Mouse (Mus musculus) brain, embryonic 14.5 days (tissue): ENCODE results near the gene Gatad2a. TPM values are rescaled to one million over a fixed set of nuclear protein-coding genes. Genes with fewer than 3 reads are reported as not detected.

Experiments
- DNase-seq: peaks from one replicate; pipeline ENCODE4 v3.0.0-alpha.2; 2011; ENCODE audit warnings: low read depth
- CTCF ChIP-seq: fragments of 200-500 bp; IDR thresholded peaks from 2 replicates; pipeline ENCODE4 v1.5.1; 2012; ENCODE audit warnings: inconsistent platforms, mild to moderate bottlenecking, moderate library complexity, borderline replicate concordance; ENCODE audit not compliant: insufficient read depth, insufficient read length; ENCODE audit errors: extremely low read depth
- POLR2A ChIP-seq: fragments of 200-500 bp; IDR thresholded peaks from 2 replicates; pipeline ENCODE4 v1.6.1; 2012; ENCODE audit warnings: mild to moderate bottlenecking, inconsistent platforms, borderline replicate concordance; ENCODE audit not compliant: poor library complexity, insufficient read depth, insufficient read length, severe bottlenecking; ENCODE audit errors: extremely low read depth
- polyA plus RNA-seq: library from polyadenylated mRNA; depleted of rRNA; stranded (reverse); fragments of >200 nt; gene quantifications from 2 replicates; pipeline ENCODE4 v1.2.3, GENCODE M21; 2012

Gene Gatad2a
- polyA plus RNA-seq, 1 experiment, result 41.2 TPM

DNA sequence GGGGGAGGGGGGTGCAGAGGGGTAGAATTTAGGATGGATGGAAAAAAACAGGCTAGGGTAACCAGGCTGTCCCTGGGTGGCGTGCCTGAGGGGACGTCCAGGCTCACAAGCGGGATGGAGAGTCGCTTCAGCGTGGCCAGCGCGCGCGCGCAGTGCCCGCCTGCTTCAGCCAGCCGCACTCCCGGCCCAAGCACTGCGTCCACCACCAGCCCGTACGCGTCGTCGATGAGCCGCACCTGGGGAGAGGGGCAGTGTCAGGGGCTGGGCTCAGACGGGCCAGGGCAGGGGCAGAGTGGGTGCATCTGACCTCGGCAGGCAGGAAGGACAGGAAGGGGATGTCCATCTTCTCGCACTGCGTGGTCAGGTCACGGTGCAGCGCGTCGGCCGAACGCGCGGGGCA lies 107.3 kb downstream of the Gatad2a start:
- no peak for DNase-seq
- no peak for TF ChIP-seq POLR2A
- no peak for TF ChIP-seq CTCF

DNA sequence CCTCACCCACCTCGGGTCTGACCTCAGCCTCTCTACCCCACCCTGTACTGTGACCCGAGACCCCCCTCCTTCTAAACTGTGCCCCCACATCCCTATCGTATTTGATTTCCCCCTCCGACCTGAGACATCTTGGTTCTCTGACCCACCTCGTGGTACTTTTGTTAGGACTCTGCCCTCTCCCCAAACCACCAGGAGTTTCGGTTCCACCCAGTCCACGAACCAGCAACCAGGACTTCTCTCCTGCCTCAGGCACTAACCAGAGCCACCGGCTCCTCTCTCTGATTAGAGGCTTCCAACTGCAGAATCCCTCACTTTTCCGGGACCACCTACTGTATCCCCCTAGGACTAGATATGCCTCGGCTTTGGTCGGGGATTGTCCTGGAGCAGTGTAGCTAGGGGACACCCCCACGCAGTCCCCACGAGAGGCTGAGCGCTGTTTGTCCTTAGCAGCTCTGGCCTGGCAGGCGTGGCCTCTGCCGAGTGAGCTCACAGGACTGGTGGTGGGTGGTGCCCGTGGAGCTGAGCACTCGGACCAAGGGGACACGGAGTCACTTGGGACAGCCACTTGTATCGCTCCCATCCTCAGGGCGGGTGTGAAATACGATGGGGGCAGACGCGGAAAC lies 107.8 kb downstream of the Gatad2a start:
- TF ChIP-seq POLR2A (no peak), CTCF (no peak)
- no peak for DNase-seq

DNA sequence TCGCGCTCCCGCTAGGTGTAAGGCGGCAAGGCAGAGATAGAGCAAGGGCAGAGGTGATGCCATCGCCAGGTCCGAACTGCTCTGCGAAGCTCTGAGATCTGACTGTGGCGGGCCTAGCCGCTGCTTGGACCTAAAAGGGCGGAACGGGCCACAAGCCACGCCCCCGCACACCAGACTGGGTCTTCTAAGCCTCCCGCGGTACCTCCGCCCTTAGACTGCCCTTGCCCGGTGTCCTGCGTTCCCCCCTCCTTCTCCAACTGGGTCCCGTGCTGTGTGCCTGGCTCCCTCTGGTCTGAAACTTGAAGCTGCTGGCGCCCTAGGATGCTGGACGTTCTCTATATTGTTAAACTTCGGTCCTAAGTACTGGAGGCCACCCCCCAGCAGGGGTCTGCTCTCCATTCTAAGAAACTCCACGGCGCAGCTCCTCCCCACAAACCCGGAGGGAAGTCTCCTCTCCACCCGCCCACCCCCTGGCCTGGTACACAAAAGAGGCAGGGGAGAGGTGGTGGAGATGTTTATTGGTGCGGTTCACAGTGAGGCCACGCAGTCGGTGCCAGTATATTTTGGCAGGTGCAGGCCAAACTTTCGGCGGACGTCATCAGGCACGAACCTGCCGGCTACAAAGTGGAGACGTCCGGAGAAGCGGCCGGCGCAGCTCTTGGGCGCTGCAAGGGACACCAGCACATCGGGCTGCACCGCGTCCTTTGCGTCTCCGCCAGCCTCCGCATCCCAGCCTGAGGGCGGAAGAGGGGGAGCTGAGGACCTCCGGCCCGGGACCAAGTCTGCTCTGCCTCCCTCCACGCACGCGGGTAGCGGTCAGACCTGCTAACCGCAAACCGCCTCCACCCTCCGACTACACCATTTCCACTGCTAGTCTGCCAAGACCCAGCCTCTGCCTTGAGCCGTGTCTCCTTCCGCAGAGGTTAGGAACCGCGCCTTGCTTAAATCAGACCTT lies 108.6 kb downstream of the Gatad2a start, which contains the start of gene Cilp2:
TSS of gene Cilp2 (minus strand) at position 399 of the 955 bp plus-strand sequence.
- DNase-seq, result peak; percentile 32
- TF ChIP-seq CTCF (no peak), POLR2A (no peak)

DNA sequence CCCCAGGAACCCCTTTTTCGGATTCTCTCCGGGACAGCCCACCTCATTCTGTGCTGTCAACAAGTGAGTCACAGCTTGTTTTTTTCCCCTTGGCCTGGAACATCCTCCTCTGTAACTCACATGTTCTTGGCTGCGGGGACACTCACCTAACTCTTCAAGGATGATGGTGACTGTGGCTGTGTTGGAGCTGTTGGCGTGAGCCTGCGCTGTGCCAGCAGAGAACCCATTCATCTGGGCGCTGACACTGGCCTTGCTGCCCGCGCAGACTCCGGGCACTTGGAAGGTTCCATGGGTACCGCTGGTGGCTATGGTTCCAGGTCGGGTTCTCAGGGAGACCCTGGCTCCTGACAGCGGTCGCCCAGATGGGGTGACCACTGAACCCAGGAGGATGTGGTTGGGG lies 112.0 kb downstream of the Gatad2a start:
- no peak for DNase-seq

DNA sequence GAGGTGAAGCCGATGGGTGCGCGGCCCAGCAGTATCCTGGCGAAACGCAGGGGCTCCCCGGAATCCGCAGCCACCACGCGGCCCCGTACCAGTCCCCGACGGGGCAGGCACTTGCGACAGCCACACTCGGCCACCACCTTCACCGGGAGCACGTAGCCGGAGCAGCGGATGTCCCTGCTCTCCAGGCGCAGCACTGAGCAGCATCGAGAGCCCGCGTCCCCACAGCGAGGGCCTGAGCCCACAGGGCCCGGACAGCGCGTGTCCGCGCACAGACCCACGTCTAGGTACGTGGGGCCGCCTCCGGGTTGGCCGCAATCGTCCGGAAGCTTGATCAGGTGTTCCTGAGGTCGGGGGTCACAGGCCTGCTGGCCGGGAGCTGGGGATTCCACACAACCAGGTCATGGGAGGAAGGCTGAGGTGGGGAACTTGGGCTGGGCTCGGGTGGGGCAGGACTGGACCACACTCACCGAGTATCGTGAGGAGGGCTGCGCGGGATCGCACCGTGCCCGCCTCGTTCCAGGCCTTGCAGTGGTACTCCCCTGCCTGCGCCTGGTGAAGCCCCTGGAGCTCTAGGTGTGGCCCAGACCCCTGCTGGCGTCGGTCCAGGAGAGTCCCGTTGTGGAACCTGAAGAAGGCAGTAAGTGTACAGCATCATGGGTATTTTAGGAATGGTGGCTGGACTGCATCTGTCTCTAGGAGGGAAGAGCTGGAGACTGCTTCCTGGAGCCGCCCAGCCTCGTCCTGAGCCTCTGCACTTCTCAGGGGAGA lies 113.2 kb downstream of the Gatad2a start:
- TF ChIP-seq POLR2A (no peak), CTCF (no peak)
- no peak for DNase-seq

More for the DNA sequence above, 112.0 kb downstream of the Gatad2a start:
- TF ChIP-seq POLR2A, result no peak
- TF ChIP-seq CTCF, result no peak

DNA sequence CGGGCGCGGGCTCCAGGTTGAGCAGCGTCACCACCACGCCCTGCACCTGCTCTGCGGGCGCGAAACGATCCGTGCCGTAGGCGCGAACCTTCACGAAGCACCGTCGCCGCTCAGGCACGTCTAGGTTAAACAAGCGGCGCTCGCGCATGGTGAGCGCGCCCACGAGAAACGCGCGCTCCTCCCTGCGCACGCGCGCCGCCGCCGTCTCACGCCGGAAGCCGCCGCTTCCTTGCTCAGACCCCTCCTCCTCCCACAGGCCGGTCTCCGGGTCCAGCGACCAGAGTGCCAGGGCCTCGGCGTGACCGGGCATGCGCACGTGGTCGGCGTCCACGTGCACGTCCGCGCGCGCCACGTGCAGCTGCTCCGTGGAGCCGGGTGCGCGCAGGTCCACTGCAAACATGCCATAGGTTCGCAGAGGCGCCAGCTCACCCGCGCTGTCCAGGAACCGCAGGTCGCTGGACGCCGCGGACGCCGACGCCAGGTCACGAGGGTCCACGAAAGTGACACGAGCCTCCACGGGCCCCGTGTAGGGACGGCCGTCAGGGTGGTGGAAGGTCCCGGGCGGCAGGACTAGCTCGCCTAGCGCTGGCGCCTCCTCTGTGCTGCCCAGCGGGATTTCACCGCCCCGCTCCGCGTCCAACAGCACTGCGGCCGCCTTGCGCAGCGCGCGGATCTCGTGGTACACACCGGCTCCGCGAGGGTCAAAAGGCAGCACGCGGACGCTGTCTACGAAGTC lies 114.0 kb downstream of the Gatad2a start:
- TF ChIP-seq CTCF (no peak), POLR2A (no peak)
- peak; percentile 90 for DNase-seq

DNA sequence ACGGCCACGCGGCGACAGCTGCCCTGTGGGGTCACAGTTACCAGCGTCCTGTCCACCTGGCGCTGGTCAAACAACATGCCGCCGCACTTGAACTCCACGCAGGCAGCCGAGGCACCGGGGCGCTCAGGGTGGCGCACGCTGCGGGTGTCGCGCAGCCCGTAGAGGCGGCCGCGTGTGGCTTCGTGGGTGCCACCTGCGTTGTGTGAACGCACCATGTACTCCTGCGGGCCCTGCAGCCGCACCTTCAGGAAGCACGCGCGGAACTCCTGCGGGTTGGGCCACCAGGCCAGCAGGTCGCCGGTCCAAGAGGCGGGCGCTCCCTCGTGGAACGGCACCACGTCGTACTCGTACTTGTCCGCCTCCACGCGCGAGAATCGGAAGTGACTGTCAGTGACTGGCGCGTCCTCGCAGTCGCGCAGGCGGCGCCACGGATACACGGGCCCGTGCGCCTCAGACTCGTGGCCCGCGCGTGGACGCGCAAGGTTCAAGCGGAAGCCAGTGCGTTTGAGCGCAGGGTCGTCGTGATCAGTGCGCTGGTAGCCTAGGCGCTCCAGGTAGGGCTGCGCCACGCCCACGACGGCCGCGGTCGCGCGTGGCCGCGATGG lies 114.8 kb downstream of the Gatad2a start:
- no peak for DNase-seq
- TF ChIP-seq CTCF (no peak), POLR2A (no peak)

DNA sequence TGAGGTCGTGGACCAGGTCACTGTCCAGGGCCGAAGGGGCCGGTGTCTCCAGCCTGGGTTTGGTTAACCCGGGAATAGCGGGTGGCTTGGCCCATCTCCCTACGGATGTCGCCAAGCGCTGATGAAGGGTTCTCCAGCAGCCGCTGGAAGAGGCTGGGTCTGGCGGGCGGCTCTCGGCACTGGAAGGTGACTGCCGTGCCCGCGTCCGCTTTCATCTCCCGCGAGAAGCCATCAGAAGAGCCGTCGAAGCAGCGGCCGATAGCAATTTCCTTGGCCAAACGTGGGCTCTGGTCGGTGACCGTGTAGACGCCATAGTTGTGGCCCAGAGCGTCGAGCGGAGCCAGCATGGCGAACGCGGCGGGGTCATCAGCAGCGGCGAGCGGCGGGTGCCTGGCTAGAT lies 115.3 kb downstream of the Gatad2a start:
- DNase-seq, result no peak
- TF ChIP-seq POLR2A (no peak), CTCF (no peak)

DNA sequence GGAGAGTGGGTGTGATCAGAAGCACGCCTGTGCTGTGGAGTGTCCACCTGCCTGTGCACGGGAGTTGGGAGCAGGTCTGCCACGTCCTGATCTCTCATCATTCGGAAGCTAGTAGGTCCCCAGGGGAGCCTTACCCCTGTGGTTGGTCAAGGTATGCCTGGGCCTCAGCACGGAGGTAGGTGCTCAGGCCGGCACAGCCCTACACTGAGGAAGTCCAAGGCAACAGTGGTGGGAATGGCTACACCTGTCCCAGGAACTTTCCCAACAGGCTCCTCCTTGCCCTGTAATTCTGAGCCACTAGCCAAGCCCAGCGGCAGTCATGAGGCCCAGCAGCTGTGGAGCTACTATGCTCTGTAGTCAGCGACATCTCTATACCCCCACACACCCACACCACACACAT lies 116.5 kb downstream of the Gatad2a start:
- TF ChIP-seq POLR2A (no peak), CTCF (no peak)
- no peak for DNase-seq

DNA sequence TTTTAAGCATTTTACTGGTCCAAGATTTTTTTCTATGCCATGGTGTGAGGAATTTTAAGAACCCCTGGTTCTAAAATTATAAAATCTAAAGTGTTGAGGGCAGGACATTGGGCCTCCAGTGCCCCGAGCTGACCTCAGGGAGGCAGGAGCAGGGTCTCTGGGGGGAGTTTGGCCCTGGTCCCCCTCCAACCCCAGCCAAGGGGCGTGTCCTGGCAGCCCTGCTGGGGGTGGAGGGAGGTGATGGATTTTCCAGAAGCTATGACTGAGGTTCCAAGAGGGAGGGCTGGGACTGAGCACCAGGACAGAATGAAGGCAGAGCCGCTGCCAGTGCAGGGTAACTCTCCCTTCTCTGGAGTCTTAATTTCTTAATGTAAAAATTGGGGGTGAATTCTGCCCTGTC lies 118.2 kb downstream of the Gatad2a start:
- DNase-seq, result no peak

More for the DNA sequence above, 118.2 kb downstream of the Gatad2a start:
- TF ChIP-seq CTCF (no peak), POLR2A (no peak)
